In the genomic region with DNA sequence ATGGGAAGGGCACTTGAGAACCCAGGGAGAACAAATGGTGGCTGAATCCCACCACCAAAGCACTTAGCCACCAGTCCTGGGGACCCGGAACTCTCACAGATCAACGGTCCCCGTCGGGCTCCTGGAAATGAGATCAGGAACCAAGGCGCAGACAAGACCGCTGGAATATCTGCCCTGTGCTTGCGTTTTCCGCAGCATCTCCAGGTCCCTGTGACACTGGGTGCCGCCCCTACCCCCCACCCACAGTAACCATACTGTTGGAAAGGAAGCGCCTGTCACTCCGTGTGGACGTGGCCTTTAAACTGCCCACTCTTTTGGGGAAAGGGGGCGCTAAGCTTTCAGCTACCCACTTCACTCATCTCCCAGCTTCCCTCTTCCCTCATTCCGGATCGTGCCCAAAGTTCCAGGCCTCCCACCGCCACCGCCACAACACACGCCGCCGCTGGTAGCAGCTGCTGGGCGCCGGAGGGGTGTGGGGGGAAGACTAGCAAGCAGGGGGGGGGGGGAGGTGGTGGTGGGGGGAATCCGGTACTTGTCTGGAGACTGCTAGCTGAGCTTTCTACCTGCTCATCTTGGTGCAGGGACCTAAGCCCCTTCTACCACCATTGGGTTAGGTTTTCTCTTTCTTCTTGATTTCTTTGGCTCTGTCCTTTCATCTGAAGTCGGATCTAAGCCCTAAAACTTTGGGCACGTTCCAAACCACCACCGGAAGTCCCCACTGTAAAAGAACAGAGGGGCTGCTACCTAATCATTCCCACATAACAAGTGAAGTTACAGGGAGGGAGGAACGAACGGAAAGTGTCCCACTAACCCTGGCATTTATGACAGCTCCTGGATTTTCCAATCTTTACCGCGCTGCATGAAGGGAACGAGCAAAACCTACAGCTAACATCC, we compare ENCODE assay signal across 9 mouse cellular contexts. TPM values are rescaled to one million over a fixed set of nuclear protein-coding genes. Genes with fewer than 3 reads are reported as not detected.
DNase-seq lines count a peak whose midpoint lies in the region; ATAC-seq lines count a peak whose summit lies in the region.
"Had no signal": no experiment of that assay in that cellular context is flagged by ENCODE, and none has a peak within 500 bp of the region (broad histone marks: within the 10 kb centered on the region; RNA-seq: fewer than 3 reads in every experiment).

No protein-coding gene starts in this region.

- 4% methylated on average over 31 of the region's 31 CpGs for WGBS in neural tube, embryonic 14.5 days

- peak overlapping the region; percentile 75 for H3K4me2 ChIP-seq in neural tube, embryonic 14.5 days (ENCODE audit: low read depth, low read length)

- intact Hi-C loops in gastrocnemius, postnatal 36 days (cut with DNase I) = loop anchor here (10.0 kb wide), 1 partner anchor 1238 kb away; no protein-coding TSS in a partner anchor
- intact Hi-C loops in left cerebral cortex, postnatal 4 days (cut with DNase I) = loop anchor here (10.0 kb wide), 3 partner anchors 548 to 1842 kb away; no protein-coding TSS in a partner anchor

- H3K27me3 ChIP-seq in neural tube, embryonic 14.5 days (ENCODE audit: control insufficient read depth, insufficient read depth, low read length) = no peaks in the 10 kb centered on the region
- H3K27me3 ChIP-seq: CH12.LX had no signal

- peak; percentile 16 for DNase-seq in gastrocnemius, postnatal 10 days
- no peak for DNase-seq in gastrocnemius, postnatal 36 days
- peak; percentile 17 for DNase-seq in R1 (ENCODE audit: low read depth, low spot score)
- peak; percentile 33 for DNase-seq in forelimb bud, embryonic 11.5 days (ENCODE audit: low read depth, low spot score)
- peak; percentile 49 for DNase-seq in left cerebral cortex, postnatal 4 days
- DNase-seq in cerebellum, adult 9-10 months = no peak
- no peak for DNase-seq in spleen, adult 18-20 months

- H3K9ac ChIP-seq in neural tube, embryonic 14.5 days (replicated peaks; ENCODE audit: low read depth, low read length) = 0 out of 2 replicates have a peak overlapping the region, but pooled peaks have one; percentile 2

- H3K27ac ChIP-seq in neural tube, embryonic 14.5 days (ENCODE audit: low read depth, low read length) = no peak overlapping the region

- H3K4me3 ChIP-seq in neural tube, embryonic 14.5 days (ENCODE audit: low read depth, low read length) = peak overlapping the region; percentile 84

- ATAC-seq in neural tube, embryonic 14.5 days (ENCODE audit: low read depth) = no peak

- H3K4me1 ChIP-seq in neural tube, embryonic 14.5 days (ENCODE audit: control insufficient read depth, insufficient read depth, low read length) = no peaks in the 10 kb centered on the region

- no peaks in the 10 kb centered on the region for H3K9me3 ChIP-seq in neural tube, embryonic 14.5 days (ENCODE audit: control insufficient read depth, low read length)

- no peaks in the 10 kb centered on the region for H3K36me3 ChIP-seq in neural tube, embryonic 14.5 days (ENCODE audit: control insufficient read depth, insufficient read depth, low read length)

RNA-seq across cellular contexts. Expression of a gene that starts 1.3 kb away (rescaled TPM):
- total RNA-seq in gastrocnemius, postnatal 10 days (2021) = 10 to 100 TPM; 15.7 to 29.0 TPM
- total RNA-seq in gastrocnemius, postnatal 36 days (2021) = 1 to 10 TPM in 1 of 2 experiments, under 1 TPM in 1; 0.97 to 1.7 TPM
- total RNA-seq in left cerebral cortex, postnatal 4 days (2021) = 10 to 100 TPM; 82.7 to 89.6 TPM
- polyA plus RNA-seq in neural tube, embryonic 14.5 days (2014; fragmentation: Nextera tagmentation; extraction: Ambion mirVana) = 59.9 and 84.8 TPM in 2 replicates

Comparison
In these comparisons a context has a peak if more than half of its experiments do, and no peak if none do; other contexts are left out.
1. DNase-seq: peak in gastrocnemius, postnatal 10 days (single experiment), R1 (single experiment), forelimb bud, embryonic 11.5 days (single experiment) and left cerebral cortex, postnatal 4 days (single experiment); none in gastrocnemius, postnatal 36 days (0 of 2), cerebellum, adult 9-10 months (single experiment) and spleen, adult 18-20 months (0 of 2).
2. RNA of a gene that starts 1.3 kb away (total RNA-seq): 82.7 to 89.6 TPM in left cerebral cortex, postnatal 4 days and 15.7 to 29.0 TPM in gastrocnemius, postnatal 10 days; 0.97 to 1.7 TPM in gastrocnemius, postnatal 36 days; every median in the first group is over 4 times any median in the second.